Mouse (Mus musculus): Measurements from ENCODE around the gene Rnf145.

The Rnf145 gene

DNA sequence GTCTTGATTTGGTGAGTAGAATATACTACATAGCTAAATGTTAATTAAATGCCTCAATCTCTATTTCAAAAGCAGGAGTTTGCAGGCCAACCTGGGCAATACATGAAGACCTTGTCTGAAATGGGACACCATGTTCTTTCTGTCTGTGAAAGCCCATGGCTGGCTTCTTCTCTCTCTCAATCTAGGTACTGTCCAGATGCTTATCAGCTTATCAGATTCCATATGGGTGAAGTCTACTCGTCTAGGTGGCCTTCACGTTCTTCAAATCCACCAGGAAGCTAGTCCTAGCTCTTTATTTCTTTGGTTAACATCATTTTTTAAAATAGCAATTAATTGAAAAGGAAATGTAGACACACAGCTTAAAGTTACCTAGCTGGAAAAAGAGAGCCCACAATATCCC lies 8.9 kb upstream of the Rnf145 start:
- DNase-seq (ENCODE audit: extremely low spot score, low read depth, low spot score) = no peak

DNA sequence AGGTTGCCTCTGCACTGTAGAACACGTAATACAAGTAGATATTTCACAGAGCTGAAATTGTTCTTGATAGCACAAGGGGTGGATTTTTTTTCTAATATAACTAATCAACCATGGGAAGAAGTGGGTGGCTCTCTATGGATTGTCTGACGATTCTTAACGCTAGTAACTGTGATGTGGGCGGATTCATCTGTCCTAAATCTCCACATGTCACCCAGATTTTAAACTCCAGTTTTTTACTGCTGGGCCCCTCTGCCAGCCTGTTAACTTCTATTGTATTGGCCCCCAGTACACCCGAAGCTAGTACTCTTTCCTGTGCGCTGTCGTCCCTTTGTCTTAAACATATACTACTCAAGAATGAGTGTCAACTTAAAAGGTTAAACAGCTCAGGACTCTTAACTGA lies 8.4 kb upstream of the Rnf145 start:
- DNase-seq (ENCODE audit: extremely low spot score, low read depth, low spot score) = no peak

DNA sequence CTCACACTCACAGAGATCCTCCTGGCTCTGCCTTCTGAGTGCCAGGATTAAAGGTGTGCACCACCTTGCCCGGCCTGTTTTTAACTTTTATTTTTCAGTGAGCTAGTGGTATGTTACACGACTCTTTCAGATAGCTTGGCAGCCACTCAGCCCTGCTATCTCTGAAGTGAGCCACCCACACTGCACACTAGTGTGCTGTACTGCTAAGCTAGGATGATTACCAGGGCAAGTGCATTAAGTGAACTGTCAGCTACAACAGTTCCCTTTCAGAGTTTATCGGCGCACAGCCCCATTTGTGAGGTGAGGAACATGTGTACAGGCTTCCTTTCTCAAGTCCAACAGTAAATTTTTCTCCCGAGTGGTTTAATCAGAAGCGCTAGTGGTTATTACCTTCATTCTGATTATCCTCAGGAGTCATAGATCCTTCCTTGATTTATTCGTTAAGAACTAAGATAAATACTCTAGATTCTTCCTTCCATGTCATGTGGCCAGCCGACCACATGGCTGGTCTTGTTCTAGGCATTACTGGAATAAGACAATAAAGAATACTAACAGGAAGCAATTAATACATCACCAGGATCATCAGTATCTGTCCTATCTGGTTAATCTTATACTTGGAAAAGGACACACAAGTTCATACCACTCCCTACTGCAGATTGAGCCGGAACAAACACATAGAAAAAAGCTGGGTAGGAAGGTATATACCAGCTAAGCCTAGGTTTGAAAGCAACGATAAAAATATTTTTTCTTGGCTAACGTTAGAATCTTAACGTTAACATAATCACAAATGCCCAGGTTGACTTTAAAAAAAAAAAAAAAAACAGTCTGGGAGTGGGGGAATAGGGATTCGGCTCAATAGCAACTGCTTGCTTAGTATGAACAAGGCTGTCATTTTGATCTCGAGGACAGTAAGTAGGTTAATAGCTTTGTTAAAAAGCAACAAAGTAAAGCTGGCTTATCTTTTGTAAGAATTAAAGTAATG lies 6.4 kb upstream of the Rnf145 start:
- DNase-seq (ENCODE audit: extremely low spot score, low read depth, low spot score) = no peak

DNA sequence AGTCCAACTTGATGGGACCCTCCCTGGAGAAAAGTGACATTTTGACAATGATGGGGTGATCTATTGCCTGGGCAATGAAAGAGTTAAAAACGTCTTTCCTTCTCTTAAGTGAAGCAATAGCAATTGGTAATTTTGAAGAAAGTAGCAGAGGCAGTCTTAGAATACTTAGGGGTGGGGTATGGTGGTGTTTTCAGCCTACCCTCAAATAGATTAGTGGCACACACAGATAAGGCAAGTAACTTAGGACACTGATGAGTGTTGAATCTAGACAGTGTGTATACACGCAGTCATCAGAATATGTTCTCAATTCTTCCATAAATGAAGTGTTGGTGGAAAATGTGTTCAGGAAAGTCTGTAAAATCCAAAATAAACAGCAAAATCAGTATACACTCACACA lies 5.7 kb upstream of the Rnf145 start:
- DNase-seq (ENCODE audit: extremely low spot score, low read depth, low spot score) = no peak

DNA sequence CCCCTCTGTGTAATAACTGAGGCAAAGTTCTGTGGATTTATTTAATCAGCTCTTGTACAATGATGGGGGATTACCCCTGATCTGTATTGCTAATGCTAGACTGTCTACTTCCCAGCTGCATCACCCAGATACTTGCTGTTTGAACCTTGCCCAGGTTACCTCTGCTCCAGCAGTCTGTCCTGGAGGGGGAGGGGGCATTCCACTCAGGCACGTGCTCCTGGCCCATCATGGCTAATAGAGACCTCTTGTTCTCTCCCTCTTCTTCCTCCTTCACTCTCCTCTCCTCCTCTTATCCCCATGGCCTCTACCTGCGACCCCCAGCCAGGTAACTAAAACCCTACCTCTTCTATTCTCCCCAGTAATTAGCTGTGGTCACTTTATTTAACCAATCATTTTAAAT lies 4.1 kb upstream of the Rnf145 start:
- DNase-seq (ENCODE audit: extremely low spot score, low read depth, low spot score) = no peak

DNA sequence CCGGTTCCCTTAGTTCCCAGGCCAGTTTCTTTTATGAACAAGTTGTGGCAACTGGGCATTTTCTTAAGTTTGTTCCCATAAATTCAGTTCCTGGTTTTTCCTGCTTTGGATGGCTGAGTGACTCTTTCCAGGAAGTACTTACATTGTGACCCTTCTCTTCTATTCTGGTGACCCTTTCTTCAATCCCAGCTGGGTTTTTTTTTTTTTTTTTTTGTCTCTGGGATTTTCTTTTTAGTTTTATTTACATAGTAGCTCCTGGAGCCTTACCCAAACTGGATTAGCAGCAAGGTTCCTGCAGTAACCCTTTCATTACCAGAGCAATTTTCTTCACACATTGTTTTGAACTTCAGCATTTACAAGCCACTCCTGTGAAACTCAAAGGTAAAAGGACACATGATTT lies 2.4 kb upstream of the Rnf145 start:
- DNase-seq (ENCODE audit: extremely low spot score, low read depth, low spot score) = no peak

DNA sequence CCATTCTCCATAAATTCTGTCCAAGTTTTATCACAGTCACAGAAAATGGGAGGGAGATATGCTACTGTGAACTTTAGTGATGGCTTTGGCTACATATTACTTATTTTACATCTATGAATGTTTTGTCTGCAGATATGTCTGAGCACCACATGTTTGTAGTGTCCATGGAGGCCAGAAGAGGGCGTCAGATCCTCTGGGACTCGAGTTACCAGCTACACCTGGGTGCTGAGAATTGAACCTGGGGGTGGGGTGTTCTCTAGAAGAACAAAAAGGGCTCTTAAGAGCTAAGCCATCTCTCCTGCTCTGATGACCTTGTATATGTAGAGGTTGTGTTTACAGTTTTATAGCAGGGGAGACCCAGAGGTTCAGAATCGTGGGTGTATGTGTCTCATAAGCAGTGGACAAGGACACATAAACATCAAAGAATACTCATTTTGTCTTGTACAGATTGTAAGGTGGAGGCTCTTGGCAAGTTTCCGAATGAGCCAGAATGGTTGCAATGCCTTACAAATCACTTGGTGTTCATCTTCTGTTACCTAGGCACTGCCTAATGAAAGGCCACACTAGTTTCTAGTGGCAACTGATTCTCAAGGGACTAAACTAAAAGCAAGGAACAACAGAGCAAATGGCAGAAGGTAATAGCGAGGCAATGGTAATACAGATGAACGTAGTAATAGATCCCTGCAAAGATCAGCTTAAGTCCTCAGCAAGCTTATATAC lies 1.0 kb upstream of the Rnf145 start:
- no peak for DNase-seq (ENCODE audit: extremely low spot score, low read depth, low spot score)

DNA sequence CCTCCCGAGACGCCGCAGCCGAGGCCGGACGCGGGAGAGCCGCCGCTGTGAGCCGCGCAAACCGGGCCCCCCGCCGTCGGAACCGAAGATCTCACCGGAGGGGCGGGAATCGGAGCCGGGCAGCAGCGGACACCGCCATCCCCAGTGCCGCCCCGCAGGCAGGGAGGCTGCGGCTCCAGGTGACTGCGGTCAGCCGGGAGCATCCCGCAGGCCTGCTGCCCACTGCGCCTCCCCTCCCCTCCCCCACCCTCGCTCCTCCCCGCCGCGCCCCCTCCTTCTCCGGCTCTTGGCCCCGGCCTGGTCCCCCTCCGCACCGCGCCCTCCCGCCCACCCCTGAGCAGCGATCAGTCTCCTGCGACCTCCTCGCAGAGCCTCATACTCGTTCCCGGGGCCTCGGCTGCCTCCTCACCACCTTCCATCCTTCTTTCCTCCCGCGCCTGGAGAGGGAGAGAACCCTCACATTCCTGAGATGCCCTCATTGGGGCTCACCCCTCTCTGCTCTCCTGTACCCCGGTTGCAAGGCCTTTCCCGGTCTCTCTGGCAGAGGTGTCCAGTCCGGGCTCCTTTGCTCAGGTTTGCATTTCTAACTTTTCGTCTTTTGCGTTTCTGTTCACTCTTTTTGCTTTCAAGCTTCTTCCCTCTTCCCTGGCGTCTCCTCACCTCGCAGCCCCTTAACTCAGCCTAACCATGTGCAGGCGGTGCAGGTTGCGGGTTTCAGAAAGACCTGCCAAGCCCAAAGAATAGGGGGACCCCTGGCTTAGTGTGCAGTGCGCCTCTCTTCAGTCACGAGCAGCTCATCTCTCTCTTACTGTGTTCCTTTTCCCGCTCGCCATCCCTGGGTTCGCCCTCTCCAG lies 559 bp downstream of the Rnf145 start:
- DNase-seq (ENCODE audit: extremely low spot score, low read depth, low spot score) = no peak

DNA sequence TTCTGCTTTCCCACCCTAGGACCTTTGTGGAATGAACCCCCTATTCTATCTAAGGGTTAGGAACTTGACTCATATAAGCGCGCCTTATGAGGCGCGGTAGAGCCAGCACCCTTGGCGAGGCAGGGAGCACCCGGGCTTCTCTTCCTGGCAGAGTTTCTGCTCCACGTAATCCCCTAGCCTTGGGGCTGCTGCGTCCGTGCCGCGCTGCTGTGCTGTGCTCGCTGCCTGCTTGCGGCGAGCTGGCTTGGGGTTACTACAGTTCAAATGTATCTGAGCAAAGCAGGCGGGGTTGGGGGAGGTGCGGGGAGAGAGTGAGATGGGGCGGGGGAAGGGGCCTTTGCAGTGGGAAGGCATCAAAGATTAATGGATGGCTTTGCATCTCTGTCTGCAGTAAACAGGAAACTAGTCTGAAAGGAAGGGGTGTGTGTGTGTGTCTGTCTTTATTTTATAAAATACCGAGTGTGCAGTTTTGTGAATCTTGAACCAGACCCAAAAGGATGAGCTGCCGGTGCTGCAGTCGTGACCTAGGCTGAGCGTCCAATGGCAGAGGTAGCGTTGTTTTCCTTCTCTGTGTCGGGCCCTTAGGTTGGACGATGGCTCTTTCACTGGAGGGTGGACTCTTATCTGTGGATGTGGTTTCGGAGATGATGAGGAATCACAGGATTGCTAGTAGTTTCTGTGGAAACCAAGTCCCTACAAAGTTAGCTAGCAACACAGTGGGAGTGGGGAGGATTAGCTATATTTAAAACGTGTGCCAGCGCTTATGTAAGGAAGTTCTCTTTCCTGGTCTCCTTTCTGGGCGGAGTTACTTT lies 1.4 kb downstream of the Rnf145 start:
- DNase-seq (ENCODE audit: extremely low spot score, low read depth, low spot score) = no peak

DNA sequence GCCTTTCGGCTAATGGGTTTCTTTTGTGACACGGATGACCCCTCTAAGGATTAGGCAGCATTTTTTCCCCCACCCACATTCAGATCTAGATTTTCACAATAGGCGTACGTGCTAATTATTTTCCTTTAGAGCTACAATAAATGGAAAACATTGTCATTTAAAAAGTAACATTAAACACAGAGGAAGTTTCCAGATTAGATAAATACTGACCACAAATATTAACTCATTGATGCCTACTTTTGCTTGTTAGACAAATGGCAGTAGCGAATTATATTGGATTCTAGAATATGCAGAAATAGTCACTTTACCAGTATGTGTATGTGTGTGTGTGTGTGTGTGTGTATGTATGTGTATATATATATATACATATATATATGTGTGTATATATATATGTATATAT lies 3.8 kb downstream of the Rnf145 start:
- DNase-seq (ENCODE audit: extremely low spot score, low read depth, low spot score) = no peak

DNA sequence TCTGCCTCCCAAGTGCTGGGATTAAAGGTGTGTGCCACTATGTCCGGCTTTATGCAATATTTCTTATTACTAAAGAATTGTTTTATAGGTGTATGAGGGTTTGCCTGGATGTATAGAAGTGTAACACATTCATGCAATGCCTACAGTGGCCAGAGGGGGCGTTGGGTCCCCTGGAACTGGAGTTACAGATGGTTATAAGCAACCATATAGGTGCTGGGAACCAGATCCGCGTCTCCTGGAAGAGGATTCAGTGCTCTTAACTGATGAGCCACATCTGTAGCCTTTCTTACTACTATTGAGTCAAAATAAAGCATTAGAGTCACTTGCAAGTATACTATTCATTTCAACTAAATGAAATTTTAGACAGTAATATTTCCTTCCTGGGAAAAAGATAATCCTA lies 7.0 kb downstream of the Rnf145 start:
- no peak for DNase-seq (ENCODE audit: extremely low spot score, low read depth, low spot score)

DNA sequence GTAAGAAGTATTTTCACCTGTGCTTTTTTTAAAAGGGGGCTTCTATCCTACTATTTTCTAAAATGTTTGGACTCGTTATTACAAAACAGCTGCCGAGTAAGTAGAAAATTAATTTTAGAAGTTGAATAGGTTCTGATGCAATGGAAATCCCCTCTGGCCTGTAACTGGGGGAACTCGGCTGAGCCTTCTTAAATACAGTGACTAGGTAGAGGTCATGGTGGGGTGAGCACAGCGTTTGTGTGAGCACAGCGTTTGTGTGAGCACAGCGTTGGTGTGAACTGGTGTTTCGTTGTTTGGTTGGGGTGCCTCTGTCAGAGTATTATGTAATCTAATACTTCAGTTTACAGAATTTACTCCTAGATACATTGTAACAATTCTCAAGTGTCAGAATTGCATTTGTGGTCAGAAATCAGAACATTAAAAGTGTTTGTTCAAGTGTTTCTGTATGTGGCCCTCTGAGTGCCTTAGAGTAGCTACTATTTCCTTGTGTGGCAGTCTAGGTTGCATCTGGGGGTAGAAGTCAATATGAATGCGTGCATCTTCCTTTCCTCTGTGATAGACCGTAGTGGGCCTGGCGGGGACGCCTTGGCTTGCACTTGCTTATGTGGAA lies 8.0 kb downstream of the Rnf145 start:
- no peak for DNase-seq (ENCODE audit: extremely low spot score, low read depth, low spot score)

DNA sequence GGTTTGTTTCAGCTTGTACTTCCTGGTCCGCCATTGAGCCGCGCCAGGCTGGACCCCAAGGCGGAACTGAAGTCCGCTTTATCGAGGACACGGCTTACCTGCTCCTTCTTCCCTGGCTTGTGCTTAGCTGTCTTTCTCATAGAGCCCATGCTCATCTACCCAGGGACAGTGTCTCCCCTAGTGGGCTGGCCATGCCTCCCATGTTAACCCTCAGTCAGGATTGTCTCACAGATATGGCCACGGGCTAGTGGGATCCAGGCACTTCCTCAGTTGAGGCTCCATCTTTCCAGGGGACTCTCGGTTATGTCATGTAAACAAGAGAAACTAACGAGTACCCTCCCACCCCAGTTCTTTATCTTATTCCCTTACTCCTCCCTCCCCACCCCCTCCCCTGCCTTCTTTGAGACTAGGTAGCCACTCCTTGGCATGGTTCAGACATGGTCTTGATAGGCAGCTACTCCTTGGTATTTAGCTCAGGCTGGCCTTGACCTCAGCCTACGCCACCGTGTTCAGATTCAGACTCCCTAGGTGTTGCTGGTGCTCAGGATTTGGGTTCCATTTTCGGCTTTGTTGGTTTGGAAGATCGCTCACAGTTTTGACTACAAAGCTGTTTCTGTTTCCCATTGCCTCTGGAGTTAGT lies 9.9 kb downstream of the Rnf145 start:
- no peak for DNase-seq (ENCODE audit: extremely low spot score, low read depth, low spot score)

DNA sequence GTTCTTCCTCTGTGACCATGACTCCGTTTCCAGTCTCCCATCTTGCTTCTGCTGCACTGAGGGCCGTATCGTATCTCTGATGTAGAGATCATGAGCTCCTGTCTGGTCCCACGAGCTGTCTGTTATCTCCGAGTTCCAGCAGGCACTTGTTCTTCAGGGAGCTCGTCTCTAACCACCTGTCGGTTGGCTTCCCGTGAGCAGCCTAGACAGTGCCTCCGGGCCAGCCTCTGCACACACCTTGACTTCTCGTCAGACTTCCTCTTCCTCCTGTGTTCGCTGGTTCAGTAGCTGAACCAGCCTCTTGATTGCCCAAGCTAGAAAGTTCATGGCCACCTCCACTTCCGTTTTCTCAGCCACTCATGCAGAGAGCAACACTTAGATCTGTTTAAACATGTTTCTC lies 10.4 kb downstream of the Rnf145 start:
- DNase-seq (ENCODE audit: extremely low spot score, low read depth, low spot score) = no peak

DNA sequence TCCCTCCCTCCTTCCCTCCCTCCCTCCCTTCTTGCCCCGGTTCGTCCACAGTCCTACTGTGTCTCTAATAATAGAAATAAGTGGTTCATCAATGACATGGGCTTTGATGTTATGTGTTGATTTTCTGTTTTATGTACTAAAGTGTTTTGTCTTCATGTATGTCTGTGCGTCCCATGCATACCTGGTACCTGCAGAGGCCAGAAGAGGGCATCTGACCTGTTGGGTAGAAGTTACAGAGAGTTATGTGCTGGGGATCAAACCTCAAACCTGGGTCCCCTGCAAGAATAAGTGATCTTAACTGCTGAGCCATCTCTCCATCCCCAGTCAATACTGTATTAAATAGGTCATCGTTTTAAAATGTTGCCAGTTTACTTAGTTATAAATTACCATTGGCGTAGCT lies 11.0 kb downstream of the Rnf145 start:
- DNase-seq (ENCODE audit: extremely low spot score, low read depth, low spot score) = no peak

DNA sequence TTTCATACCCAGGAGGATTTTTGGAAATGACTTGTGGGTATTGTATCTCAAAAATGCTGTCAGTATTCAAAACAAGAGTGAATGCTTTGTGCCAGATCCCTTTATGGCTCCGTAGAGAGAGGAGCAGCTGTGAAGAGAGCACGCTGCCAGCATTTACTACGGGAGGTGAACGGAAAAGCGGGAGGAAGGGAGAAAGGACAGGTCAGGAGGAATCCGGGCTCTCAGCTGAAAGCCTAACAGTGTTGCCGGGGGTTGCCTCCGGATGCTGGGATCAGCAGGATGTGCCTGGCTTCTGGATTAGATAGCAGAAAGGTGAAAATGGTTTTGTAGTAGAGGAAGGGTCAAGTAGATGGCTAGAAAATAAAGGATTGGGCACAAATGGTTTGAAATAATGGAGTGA lies 11.6 kb downstream of the Rnf145 start:
- DNase-seq (ENCODE audit: extremely low spot score, low read depth, low spot score) = no peak

DNA sequence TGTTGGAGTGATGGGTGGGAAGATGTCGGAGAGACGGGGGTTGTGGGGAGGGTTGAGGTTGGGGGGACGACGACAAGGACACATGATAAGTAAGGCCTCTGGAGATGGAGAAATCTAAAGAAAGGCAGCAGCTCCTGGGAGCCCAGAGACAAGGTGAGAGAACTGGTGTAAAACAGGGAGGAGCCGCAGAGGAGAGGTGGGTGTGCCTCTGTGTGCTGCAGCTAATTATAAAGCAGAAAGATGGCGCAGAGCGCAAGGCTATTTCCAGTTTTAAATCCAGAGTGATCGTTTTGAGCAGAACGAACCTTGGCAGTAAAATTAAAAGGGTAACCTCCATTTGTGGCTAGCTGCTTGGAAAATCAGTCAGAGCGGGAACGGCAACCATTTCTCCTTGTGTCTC lies 12.1 kb downstream of the Rnf145 start:
- DNase-seq (ENCODE audit: extremely low spot score, low read depth, low spot score) = no peak

DNA sequence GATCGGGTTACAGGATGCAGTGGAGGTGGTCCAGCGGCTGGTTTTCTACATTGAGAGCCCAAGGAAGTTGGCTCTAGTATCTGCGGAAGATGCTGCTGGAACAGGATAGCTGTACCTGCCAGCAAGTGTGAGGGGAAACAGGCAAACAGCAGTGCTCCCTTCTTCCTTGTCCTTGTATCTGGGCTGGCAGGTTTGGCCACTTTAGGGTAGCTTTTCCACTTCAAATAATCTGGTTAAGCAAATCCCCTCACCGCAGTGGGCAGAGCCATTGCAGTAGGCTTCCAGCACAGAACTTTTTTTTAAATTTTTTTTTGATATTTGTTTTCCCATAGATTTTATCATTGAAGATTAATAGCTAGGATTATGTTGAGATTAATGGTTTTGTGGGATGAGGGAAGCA lies 12.9 kb downstream of the Rnf145 start:
- no peak for DNase-seq (ENCODE audit: extremely low spot score, low read depth, low spot score)

DNA sequence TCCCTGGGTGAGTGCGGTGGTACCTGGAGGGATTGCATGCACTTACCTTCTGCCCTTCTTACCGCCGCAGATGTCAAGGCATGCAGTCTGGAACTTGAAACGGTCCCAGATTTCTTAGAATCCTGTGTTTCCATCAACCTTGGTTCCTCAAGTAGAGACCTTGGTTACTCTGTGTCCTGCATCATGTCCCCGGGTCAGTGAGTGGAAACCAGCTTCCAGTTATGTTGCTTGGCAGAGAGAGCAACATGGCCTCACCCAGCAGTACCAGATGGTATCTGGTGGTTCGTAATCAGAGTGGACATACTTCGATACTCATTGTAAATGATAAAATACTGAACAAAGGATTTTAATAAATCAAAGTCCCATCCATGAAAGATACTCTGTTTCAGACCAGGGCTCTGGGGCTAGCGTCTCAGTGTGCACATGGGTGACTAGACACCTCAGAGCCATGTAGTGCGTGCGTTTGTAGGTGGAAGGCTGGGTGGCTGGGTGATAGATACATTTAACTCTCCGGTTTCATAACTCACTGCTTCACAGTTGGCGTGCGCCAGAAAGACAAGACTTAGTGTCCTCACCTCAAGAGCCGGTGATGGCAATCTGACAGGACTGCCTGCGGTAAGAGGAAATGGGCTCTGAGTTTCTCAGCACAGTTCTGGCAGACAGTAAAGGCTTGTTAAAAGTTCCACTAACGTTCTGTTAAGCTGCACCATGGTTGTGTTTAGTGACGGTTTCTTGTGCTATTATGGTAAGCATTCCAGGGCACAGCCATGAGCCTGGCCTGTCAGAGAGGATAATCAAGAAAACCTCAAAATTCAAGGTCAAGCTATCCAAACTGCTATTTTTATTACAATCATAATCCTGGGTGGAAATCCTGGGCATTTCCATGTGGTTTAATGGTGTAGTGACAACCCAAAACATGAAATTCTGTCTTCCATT lies 14.3 kb downstream of the Rnf145 start:
- DNase-seq (ENCODE audit: extremely low spot score, low read depth, low spot score) = no peak
